Mouse (Mus musculus): ENCODE results near the gene Pim2. TPM values are rescaled to one million over a fixed set of nuclear protein-coding genes. Genes with fewer than 3 reads are reported as not detected.
A peak's percentile ranks its signal among the peaks of the same experiment; 100 is the strongest.

The Pim2 gene
- polyA plus RNA-seq (2015; fragmentation: Nextera tagmentation; extraction: Ambion mirVana) = 20.8 and 21.9 TPM in 2 replicates

DNA sequence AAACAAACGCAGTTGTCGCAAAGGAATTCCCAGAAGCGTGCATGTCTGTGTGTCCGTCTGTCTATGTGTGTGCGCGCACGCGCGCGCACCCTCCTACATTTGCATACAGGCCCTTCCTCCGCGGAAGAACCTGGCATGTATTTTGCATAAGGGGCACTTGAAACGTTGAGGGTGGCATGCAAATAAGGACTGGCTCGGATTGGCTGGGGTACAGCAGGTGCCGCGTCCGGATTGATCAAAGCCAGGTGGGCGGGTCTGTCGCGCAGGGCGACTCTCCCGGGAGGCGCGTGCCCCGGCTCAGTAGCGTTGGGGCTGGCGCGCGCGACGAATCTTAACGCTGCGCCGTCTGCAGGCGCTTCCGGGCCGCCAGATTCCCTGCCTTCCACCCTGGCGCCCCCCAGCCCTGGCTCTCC is at the start of gene Pim2:
Pim2 (plus strand) TSS at position 256 of the 413 bp plus-strand sequence.
- H3K9ac ChIP-seq (replicated peaks) = peak within 1 kb of the TSS; percentile 69
- H3K27me3 ChIP-seq = no peaks in the 10 kb centered on the region
- 23% methylated on average over 30 of the region's 38 CpGs for WGBS
- H3K27ac ChIP-seq = peak within 1 kb of the TSS; percentile 39
- peaks cover 20% of the 10 kb centered on the region for H3K36me3 ChIP-seq
- H3K4me3 ChIP-seq (replicated peaks) = peak within 1 kb of the TSS; percentile 57
- no peaks in the 10 kb centered on the region for H3K9me3 ChIP-seq
- H3K4me2 ChIP-seq (replicated peaks) = peak within 1 kb of the TSS; percentile 89
- peak; percentile 91 for ATAC-seq
- H3K4me1 ChIP-seq (replicated peaks) = peaks cover 14% of the 10 kb centered on the region; the same call in 1 of the 2 replicates

DNA sequence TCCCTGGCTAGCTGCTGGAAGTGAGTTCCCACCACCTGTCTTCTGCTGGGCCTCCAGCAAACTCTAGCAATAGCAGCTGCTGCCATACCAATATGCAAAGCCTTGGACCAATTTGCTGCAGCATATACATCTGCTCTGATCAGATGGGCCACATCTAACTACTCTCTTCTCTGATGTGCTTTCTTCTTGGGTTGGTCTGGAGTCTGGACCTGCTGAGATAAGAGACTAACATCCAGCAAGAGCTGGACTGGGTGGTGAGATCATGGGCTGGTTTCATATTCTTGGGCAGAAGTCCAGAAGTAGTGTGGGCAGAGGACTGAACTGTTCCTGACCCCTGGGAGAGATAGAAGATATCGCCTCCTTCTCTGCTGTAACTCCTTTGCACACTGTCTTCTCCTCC is 40.9 kb upstream of the Pim2 start:
- H3K36me3 ChIP-seq = no peaks in the 10 kb centered on the region
- ATAC-seq = no peak
- H3K27me3 ChIP-seq = no peaks in the 10 kb centered on the region
- no peaks in the 10 kb centered on the region for H3K4me1 ChIP-seq (replicated peaks)
- H3K9ac ChIP-seq (replicated peaks) = no peak overlapping the region
- no peak overlapping the region for H3K4me3 ChIP-seq (replicated peaks)
- no peaks in the 10 kb centered on the region for H3K9me3 ChIP-seq
- 82% methylated on average over 1 of the region's 1 CpGs for WGBS
- H3K27ac ChIP-seq = no peak overlapping the region
- H3K4me2 ChIP-seq (replicated peaks) = no peak overlapping the region

DNA sequence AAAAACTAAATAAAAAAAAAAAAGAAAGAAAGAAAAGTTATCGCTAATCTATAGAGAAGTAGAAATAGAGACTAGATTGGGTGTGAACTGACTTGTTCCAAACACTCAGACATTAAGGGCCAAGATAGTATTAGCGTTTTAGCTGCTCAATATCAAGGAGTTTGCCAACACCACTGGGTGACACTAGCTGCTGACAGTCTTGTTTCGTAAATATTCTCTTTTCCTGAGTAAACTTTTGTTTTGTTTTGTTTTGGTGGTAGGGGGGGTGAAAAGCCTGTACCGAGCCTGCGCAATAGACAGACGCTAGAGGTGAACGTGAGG is 37.3 kb upstream of the Pim2 start:
- H3K4me3 ChIP-seq (replicated peaks) = peak overlapping the region; percentile 76
- peak overlapping the region; percentile 78 for H3K4me2 ChIP-seq (replicated peaks)
- no peak overlapping the region for H3K9ac ChIP-seq (replicated peaks)
- no peaks in the 10 kb centered on the region for H3K27me3 ChIP-seq
- peaks cover 31% of the 10 kb centered on the region for H3K4me1 ChIP-seq (replicated peaks)
- H3K36me3 ChIP-seq = no peaks in the 10 kb centered on the region
- no peaks in the 10 kb centered on the region for H3K9me3 ChIP-seq
- H3K27ac ChIP-seq = no peak overlapping the region; the same call in 1 of the 2 replicates
- WGBS = 25% methylated on average over 7 of the region's 7 CpGs
- no peak for ATAC-seq

DNA sequence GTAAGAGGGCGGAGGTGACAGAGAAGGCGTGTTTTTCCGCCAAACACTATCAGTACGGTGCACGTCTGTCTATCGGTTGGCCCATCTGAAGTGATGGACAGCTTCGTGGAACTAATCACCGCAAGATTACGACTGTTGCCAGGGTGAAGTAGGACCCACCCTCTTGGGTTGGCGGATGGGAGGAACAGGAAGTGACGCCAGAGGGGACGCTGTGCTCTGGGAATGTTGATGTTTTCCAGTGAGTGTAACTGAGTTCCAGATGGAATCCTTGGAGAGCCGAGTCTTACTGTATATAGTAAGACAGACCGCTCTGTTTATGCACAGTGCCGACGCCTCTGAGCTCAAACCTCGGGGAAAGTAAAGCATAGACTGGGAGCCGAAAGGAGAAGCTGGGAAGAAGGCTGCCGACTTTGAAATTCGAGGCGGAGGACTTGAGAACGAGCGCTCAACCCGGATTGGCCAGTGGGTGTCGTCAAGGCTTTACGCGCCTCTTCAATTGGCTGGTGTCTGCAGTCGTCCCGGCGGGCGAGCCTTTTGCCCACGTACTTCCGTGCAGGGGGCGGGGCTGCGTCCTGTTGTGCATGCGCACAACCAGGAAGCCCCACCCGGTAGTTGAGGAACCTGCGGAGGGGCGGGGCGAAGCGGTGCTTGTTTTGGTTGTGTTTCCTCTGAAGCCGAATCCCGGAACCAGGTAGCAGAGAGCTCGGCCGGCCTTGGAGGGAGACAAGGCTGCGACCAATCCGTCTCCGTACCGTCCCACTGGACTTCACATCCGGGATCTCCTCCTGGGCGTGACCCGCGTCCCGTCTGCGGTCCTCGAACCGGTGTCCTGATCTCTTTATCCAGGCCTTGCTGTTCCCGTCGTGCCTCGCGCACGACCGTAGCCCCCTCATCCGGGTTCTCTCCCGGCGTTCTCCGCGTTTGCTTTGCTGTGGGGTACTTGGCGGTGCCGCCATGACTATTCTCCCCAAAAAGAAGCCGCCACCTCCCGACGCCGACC is 36.6 kb upstream of the Pim2 start, which contains the start of gene Otud5:
Otud5 (plus strand) TSS at position 202 of the 1,000 bp plus-strand sequence.
- Histone ChIP-seq H3K27ac (peak within 1 kb of the TSS; percentile 84), H3K4me1 (replicated peaks) (peaks cover 34% of the 10 kb centered on the region), H3K4me2 (replicated peaks) (peak within 1 kb of the TSS; percentile 78), H3K4me3 (replicated peaks) (peak within 1 kb of the TSS; percentile 76), H3K36me3 (no peaks in the 10 kb centered on the region), H3K9me3 (no peaks in the 10 kb centered on the region), H3K9ac (replicated peaks) (peak within 1 kb of the TSS; percentile 89), H3K27me3 (no peaks in the 10 kb centered on the region)
- WGBS = 22% methylated on average over 73 of the region's 74 CpGs
- peak; percentile 99 for ATAC-seq

DNA sequence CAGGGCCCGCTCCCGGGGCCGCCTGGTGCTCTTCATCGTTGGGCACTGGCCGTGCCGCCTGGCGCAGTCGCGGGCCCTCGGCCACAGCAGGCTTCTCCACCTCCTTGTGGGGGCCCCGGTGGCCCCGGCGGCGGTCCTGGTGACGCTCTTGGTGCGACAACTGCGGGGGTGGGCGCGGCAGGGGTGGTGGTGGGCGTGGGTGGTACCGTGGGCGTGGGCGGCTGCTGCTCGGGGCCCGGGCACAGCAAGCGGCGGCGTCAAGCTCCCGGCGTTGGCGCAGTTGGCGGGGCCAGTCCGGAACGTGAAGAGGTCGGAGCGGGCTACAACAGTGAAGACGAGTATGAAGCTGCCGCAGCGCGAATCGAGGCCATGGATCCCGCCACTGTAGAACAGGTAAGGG is 35.7 kb upstream of the Pim2 start:
- 22% methylated on average over 40 of the region's 42 CpGs for WGBS
- Histone ChIP-seq H3K27me3 (no peaks in the 10 kb centered on the region), H3K9ac (replicated peaks) (peak overlapping the region; percentile 89), H3K4me2 (replicated peaks) (peak overlapping the region; percentile 78), H3K27ac (peak overlapping the region; percentile 84), H3K36me3 (no peaks in the 10 kb centered on the region), H3K9me3 (no peaks in the 10 kb centered on the region), H3K4me1 (replicated peaks) (peaks cover 34% of the 10 kb centered on the region), H3K4me3 (replicated peaks) (peak overlapping the region; percentile 76)
- ATAC-seq = no peak

DNA sequence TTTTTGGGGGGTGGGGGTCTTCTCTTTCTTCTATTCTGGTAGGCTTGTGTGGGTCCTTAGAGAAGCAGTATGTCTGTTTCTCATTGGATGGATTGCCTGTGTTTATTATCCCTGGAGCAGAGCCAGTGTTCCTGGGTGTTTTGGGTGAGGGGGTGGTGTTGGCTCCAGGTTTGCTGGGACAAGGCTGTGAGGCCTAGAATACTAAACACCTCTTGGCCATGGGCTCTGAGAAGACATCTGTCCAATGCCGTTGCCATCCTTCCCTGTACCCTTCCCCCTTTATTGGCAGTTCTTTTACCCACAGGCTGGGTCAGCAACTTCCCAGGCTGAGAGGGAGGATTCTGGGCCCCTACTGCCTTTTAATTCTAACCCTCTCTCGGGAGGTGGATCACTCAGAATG is 30.2 kb upstream of the Pim2 start:
- WGBS = 70% methylated on average over 2 of the region's 2 CpGs
- H3K27me3 ChIP-seq = no peaks in the 10 kb centered on the region
- no peak overlapping the region for H3K4me3 ChIP-seq (replicated peaks)
- H3K4me1 ChIP-seq (replicated peaks) = peaks cover 31% of the 10 kb centered on the region
- H3K27ac ChIP-seq = no peak overlapping the region
- H3K9me3 ChIP-seq = no peaks in the 10 kb centered on the region
- ATAC-seq = no peak
- peaks cover 8% of the 10 kb centered on the region for H3K36me3 ChIP-seq
- H3K9ac ChIP-seq (replicated peaks) = no peak overlapping the region
- no peak overlapping the region for H3K4me2 ChIP-seq (replicated peaks)

DNA sequence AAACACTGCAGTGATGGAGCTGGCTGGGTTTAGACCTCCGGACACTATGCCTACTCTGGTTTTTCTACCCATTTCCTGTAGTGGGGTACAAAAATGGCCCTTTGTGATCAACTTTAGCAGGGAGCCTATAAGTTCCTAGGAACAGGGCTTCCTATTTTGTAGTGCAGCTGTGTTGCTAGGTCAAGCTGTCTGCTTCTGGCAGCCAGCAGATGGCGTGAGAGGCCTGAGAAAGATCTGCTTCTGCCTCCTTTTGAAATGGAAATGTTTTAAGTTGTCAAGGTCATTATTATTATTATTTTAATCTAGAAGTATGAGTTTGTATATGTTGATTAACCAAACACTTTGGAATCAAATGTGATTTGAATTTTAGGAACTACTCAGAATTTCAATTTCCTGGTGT is 23.5 kb upstream of the Pim2 start:
- Histone ChIP-seq H3K36me3 (peaks cover 16% of the 10 kb centered on the region; the same call in 1 of the 2 replicates), H3K4me1 (replicated peaks) (no peaks in the 10 kb centered on the region), H3K4me3 (replicated peaks) (no peak overlapping the region), H3K9ac (replicated peaks) (no peak overlapping the region), H3K27ac (no peak overlapping the region), H3K4me2 (replicated peaks) (no peak overlapping the region), H3K9me3 (no peaks in the 10 kb centered on the region), H3K27me3 (no peaks in the 10 kb centered on the region)
- ATAC-seq = no peak
- WGBS = 48% methylated on average over 2 of the region's 2 CpGs

DNA sequence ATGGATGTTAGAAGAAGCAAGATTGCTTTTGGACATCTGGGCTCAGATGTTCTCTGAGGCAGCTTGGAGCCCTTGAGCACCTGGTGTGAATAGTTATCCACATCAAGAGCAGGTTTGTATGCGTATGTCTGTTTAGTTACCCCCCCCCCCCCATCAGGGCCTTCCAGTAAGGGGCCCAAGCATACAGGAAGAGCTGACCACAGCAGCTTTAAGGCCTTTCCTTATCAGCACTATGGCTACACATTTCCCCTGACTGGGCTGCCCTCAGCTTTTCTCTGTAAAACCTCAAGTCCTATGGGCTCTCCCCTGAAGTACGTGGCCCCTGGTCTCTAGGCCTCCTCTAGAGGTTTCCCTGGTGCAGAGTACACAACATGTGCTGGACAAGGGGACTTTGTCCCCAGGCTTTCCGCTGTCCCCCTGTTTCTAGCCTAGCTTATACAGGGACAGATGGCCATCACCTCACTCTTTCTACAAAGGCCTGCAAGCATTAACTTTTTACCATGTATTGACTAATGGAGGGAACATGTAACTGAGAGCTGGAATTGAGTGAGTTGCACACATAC is 18.8 kb upstream of the Pim2 start:
- no peaks in the 10 kb centered on the region for H3K4me1 ChIP-seq (replicated peaks)
- no peak for ATAC-seq
- H3K9me3 ChIP-seq = no peaks in the 10 kb centered on the region
- peaks cover 7% of the 10 kb centered on the region; the same call in 1 of the 2 replicates for H3K36me3 ChIP-seq
- H3K4me3 ChIP-seq (replicated peaks) = no peak overlapping the region
- H3K9ac ChIP-seq (replicated peaks) = no peak overlapping the region
- no peaks in the 10 kb centered on the region for H3K27me3 ChIP-seq
- H3K27ac ChIP-seq = no peak overlapping the region
- 85% methylated on average over 3 of the region's 3 CpGs for WGBS
- H3K4me2 ChIP-seq (replicated peaks) = no peak overlapping the region

DNA sequence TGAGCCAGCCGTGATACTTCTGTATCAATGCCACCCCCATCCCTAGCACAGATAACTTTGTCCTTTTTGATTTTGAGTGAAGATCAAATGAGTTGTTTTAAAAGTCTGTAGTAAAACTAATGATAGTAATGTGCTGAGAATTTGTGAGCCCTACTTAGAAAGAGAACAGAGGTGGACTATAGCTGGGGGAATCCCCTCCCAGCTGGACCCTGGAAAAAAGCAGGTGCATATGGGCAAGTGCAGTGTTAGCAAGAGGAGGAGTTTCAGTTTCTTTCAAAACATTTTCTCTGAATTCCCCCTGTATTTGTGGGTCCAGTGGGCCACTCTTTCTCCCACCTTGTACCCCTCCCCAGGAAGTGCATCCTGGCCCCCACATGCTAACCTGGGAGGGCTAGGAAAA is 14.9 kb upstream of the Pim2 start:
- Histone ChIP-seq H3K4me2 (replicated peaks) (no peak overlapping the region), H3K4me3 (replicated peaks) (no peak overlapping the region), H3K9me3 (no peaks in the 10 kb centered on the region), H3K9ac (replicated peaks) (no peak overlapping the region), H3K27me3 (no peaks in the 10 kb centered on the region), H3K27ac (no peak overlapping the region), H3K36me3 (peaks cover 9% of the 10 kb centered on the region; the same call in 1 of the 2 replicates), H3K4me1 (replicated peaks) (no peaks in the 10 kb centered on the region; the same call in 1 of the 2 replicates)
- WGBS = 79% methylated on average over 1 of the region's 1 CpGs
- ATAC-seq = no peak

DNA sequence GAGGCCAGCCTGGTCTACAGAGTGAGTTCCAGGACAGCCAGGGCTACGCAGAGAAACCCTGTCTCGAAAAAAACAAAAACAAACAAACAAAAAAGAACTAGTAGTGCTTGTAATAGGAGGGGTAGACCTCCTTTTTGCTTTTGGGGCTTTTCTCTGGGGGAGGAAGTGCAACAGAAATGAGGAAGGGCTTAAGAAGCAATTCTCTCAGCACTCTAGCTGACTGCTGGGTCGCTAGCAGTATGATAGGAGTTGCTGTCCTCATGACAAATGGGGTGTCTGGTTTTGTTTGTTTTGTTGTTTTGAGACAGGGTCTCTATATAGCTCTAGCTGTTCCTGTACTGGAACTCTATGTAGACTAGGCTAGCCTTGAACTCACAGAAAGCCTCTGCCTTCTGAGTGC is 13.5 kb upstream of the Pim2 start:
- H3K36me3 ChIP-seq = peaks cover 11% of the 10 kb centered on the region; the same call in 1 of the 2 replicates
- no peaks in the 10 kb centered on the region for H3K9me3 ChIP-seq
- H3K27me3 ChIP-seq = no peaks in the 10 kb centered on the region
- WGBS = 79% methylated on average over 3 of the region's 3 CpGs
- H3K4me3 ChIP-seq (replicated peaks) = no peak overlapping the region
- no peak overlapping the region for H3K4me2 ChIP-seq (replicated peaks)
- H3K27ac ChIP-seq = no peak overlapping the region
- no peaks in the 10 kb centered on the region; the same call in 1 of the 2 replicates for H3K4me1 ChIP-seq (replicated peaks)
- no peak overlapping the region for H3K9ac ChIP-seq (replicated peaks)
- ATAC-seq = no peak

DNA sequence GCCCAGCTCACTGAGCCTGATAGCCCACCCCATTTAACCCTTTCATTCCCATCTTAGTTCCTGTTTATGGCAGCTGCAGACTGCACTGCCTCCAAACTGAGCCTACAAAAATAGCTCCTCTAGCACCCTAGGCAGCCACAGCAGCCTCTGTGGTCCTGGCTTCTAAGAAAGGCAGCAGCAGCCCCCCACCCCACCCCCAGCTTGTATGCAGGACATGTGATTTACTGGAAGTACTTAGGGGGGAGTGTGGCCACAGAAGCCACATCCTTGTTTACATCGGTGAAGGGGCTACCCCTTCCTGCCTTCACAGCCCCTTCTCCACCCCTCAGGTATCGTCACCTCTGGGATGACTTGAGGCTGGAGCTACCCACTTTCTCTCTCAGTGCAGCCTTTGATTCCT is 12.7 kb upstream of the Pim2 start:
- no peak for ATAC-seq
- Histone ChIP-seq H3K4me3 (replicated peaks) (no peak overlapping the region), H3K9me3 (no peaks in the 10 kb centered on the region), H3K36me3 (peaks cover 10% of the 10 kb centered on the region; the same call in 1 of the 2 replicates), H3K4me2 (replicated peaks) (no peak overlapping the region), H3K27me3 (no peaks in the 10 kb centered on the region), H3K9ac (replicated peaks) (no peak overlapping the region), H3K27ac (no peak overlapping the region), H3K4me1 (replicated peaks) (no peaks in the 10 kb centered on the region; the same call in 1 of the 2 replicates)
- 79% methylated on average over 2 of the region's 2 CpGs for WGBS

DNA sequence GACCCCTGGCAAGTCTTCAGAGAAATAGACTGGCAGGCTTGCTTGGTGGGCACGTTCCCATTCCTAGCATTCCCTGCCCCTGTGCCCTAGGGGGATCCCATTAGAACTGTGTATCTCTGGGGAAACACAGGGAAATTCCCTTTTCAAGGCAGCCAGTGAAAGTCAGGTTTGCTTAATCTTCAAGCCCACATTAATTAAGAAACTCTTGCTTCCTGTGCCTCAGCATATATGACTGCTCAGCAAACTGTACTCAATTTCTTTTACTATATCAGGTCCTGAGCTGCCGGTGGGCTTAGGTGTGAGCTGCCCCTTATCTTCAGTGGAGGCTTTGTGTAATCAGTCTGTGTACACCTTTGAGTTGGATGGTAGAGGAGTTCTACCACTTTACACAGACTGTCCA is 12.3 kb upstream of the Pim2 start:
- WGBS = 74% methylated on average over 2 of the region's 2 CpGs
- H3K27ac ChIP-seq = no peak overlapping the region
- no peak for ATAC-seq
- no peak overlapping the region for H3K4me3 ChIP-seq (replicated peaks)
- no peaks in the 10 kb centered on the region; the same call in 1 of the 2 replicates for H3K4me1 ChIP-seq (replicated peaks)
- no peak overlapping the region for H3K4me2 ChIP-seq (replicated peaks)
- H3K9ac ChIP-seq (replicated peaks) = no peak overlapping the region
- H3K9me3 ChIP-seq = no peaks in the 10 kb centered on the region
- H3K27me3 ChIP-seq = no peaks in the 10 kb centered on the region
- H3K36me3 ChIP-seq = peaks cover 10% of the 10 kb centered on the region; the same call in 1 of the 2 replicates

All from midbrain, embryonic 13.5 days (tissue).